Mouse (Mus musculus): ENCODE results near the gene 1700067K01Rik. TPM values are rescaled to one million over a fixed set of nuclear protein-coding genes. Genes with fewer than 3 reads are reported as not detected.
A peak's percentile ranks its signal among the peaks of the same experiment; 100 is the strongest.
"Not testable (repeated sequence)": the region's sequence is repeated elsewhere in the genome, so short reads cannot be mapped to it uniquely, and the experiment has no call there.

1700067K01Rik gene
- polyA plus RNA-seq, 1 experiment = 0.91 TPM

GRCm38 (mm10) chr8:84003612-84004246 lies 2.4 kb downstream of the 1700067K01Rik start:
- no peak for TF ChIP-seq POLR2A (IDR thresholded peaks at IDR 0.05; ENCODE audit: low read depth, low read length)
- TF ChIP-seq CTCF (IDR thresholded peaks at IDR 0.05; ENCODE audit: extremely low read depth, insufficient read length, insufficient replicate concordance, low read depth, low read length) = no peak
- Histone ChIP-seq H3K27me3 (ENCODE audit: control insufficient read depth, insufficient read depth, low read length) (no peaks in the 10 kb centered on the region), H3K36me3 (ENCODE audit: control insufficient read depth, insufficient read depth, low read length) (peaks cover 4% of the 10 kb centered on the region), H3K4me3 (ENCODE audit: low read depth, low read length) (peak overlapping the region; percentile 23; the same call in 1 of the 2 replicates), H3K27ac (ENCODE audit: insufficient read depth, low read depth, low read length) (peak overlapping the region; percentile 42), H3K4me1 (ENCODE audit: control insufficient read depth, insufficient read depth, insufficient read length, low read length) (peaks cover 12% of the 10 kb centered on the region)
- WGBS = 67% methylated on average over 6 of the region's 6 CpGs

- under 1% methylated on average over 30 of the region's 30 CpGs for WGBS
- H3K27me3 ChIP-seq (ENCODE audit: control insufficient read depth, insufficient read depth, low read length) = no peaks in the 10 kb centered on the region
- peaks cover 5% of the 10 kb centered on the region; the same call in 1 of the 2 replicates for H3K4me1 ChIP-seq (ENCODE audit: control insufficient read depth, insufficient read depth, insufficient read length, low read length)
- peak overlapping the region; percentile 77 for H3K4me3 ChIP-seq (ENCODE audit: low read depth, low read length)
- H3K27ac ChIP-seq (ENCODE audit: insufficient read depth, low read depth, low read length) = peak overlapping the region; percentile 48
- peaks cover 4% of the 10 kb centered on the region for H3K36me3 ChIP-seq (ENCODE audit: control insufficient read depth, insufficient read depth, low read length)
- TF ChIP-seq CTCF (IDR thresholded peaks at IDR 0.05; ENCODE audit: extremely low read depth, insufficient read length, insufficient replicate concordance, low read depth, low read length) (no peak), POLR2A (IDR thresholded peaks at IDR 0.05; ENCODE audit: low read depth, low read length) (peak; percentile 68; the same call in 1 of the 2 replicates)
Measured at GRCm38 (mm10) chr8:84004533-84005201, 3.4 kb downstream of the 1700067K01Rik start.

GRCm38 (mm10) chr8:84005502-84005901 lies 4.2 kb downstream of the 1700067K01Rik start:
- 87% methylated on average over 7 of the region's 7 CpGs for WGBS
- H3K4me1 ChIP-seq (ENCODE audit: control insufficient read depth, insufficient read depth, insufficient read length, low read length); H3K4me3 ChIP-seq (ENCODE audit: low read depth, low read length): not testable (repeated sequence)

GRCm38 (mm10) chr8:84008362-84008761 lies 7.1 kb downstream of the 1700067K01Rik start:
- Histone ChIP-seq H3K27me3 (ENCODE audit: control insufficient read depth, insufficient read depth, low read length) (peaks cover 25% of the 10 kb centered on the region), H3K4me1 (ENCODE audit: control insufficient read depth, insufficient read depth, insufficient read length, low read length) (peaks cover 12% of the 10 kb centered on the region), H3K36me3 (ENCODE audit: control insufficient read depth, insufficient read depth, low read length) (no peaks in the 10 kb centered on the region), H3K4me3 (ENCODE audit: low read depth, low read length) (no peak overlapping the region), H3K27ac (ENCODE audit: insufficient read depth, low read depth, low read length) (no peak overlapping the region)
- WGBS = 57% methylated on average over 7 of the region's 7 CpGs
- no peak for TF ChIP-seq CTCF (IDR thresholded peaks at IDR 0.05; ENCODE audit: extremely low read depth, insufficient read length, insufficient replicate concordance, low read depth, low read length)
- TF ChIP-seq POLR2A (IDR thresholded peaks at IDR 0.05; ENCODE audit: low read depth, low read length) = no peak

More at GRCm38 (mm10) chr8:84005502-84005901, 4.2 kb downstream of the 1700067K01Rik start:
- H3K27me3 ChIP-seq (ENCODE audit: control insufficient read depth, insufficient read depth, low read length); H3K27ac ChIP-seq (ENCODE audit: insufficient read depth, low read depth, low read length); H3K36me3 ChIP-seq (ENCODE audit: control insufficient read depth, insufficient read depth, low read length): not testable (repeated sequence)

- Histone ChIP-seq H3K36me3 (ENCODE audit: control insufficient read depth, insufficient read depth, low read length) (no peaks in the 10 kb centered on the region), H3K27me3 (ENCODE audit: control insufficient read depth, insufficient read depth, low read length) (peaks cover 25% of the 10 kb centered on the region), H3K27ac (ENCODE audit: insufficient read depth, low read depth, low read length) (no peak overlapping the region), H3K4me3 (ENCODE audit: low read depth, low read length) (no peak overlapping the region), H3K4me1 (ENCODE audit: control insufficient read depth, insufficient read depth, insufficient read length, low read length) (peaks cover 12% of the 10 kb centered on the region)
- TF ChIP-seq CTCF (IDR thresholded peaks at IDR 0.05; ENCODE audit: extremely low read depth, insufficient read length, insufficient replicate concordance, low read depth, low read length) (peak; percentile 94), POLR2A (IDR thresholded peaks at IDR 0.05; ENCODE audit: low read depth, low read length) (no peak)
- WGBS = under 1% methylated on average over 11 of the region's 11 CpGs
Measured at GRCm38 (mm10) chr8:84009876-84010275, 8.6 kb downstream of the 1700067K01Rik start.

GRCm38 (mm10) chr8:84010625-84011611 lies 9.6 kb downstream of the 1700067K01Rik start:
- 1% methylated on average over 83 of the region's 83 CpGs for WGBS
- no peaks in the 10 kb centered on the region for H3K36me3 ChIP-seq (ENCODE audit: control insufficient read depth, insufficient read depth, low read length)
- peaks cover 25% of the 10 kb centered on the region for H3K27me3 ChIP-seq (ENCODE audit: control insufficient read depth, insufficient read depth, low read length)
- peaks cover 12% of the 10 kb centered on the region for H3K4me1 ChIP-seq (ENCODE audit: control insufficient read depth, insufficient read depth, insufficient read length, low read length)
- TF ChIP-seq POLR2A (IDR thresholded peaks at IDR 0.05; ENCODE audit: low read depth, low read length) = no peak
- peak; percentile 53 for TF ChIP-seq CTCF (IDR thresholded peaks at IDR 0.05; ENCODE audit: extremely low read depth, insufficient read length, insufficient replicate concordance, low read depth, low read length)
- no peak overlapping the region; the same call in 1 of the 2 replicates for H3K27ac ChIP-seq (ENCODE audit: insufficient read depth, low read depth, low read length)
- H3K4me3 ChIP-seq (ENCODE audit: low read depth, low read length) = peak overlapping the region; percentile 80

Data from small intestine, adult 2 months (tissue).